ENCODE assay signal across 8 mouse cellular contexts in the genomic region with DNA sequence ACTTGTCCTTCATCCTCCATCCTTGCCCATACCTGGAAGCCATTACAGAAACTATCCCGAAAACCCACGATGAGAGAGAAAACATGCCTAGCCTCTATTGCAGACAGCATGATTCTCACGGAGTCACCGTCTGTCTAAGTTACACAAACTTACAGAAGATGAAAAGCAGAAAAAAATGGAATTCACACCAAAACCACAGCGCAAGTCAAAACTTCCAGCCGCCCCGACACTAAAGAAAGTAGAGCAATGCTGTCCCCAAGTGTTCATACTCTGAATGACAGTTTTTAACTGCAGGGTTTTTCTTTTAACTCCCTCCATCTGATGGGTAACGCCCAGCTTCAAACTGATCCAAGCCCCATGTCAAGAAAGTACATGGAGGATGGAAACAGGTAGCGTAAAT. TPM values are rescaled to one million over a fixed set of nuclear protein-coding genes. Genes with fewer than 3 reads are reported as not detected.
DNase-seq lines count a peak whose midpoint lies in the region; ATAC-seq lines count a peak whose summit lies in the region.

No protein-coding gene starts in this region.

- DNase-seq in kidney, adult 11 months = peak; percentile 13
- DNase-seq in ES-CJ7 (ENCODE audit: low read depth, low spot score) = peak; percentile 64
- DNase-seq in c-Kit-positive CD71-positive TER-119-positive erythroid progenitor cells, embryonic 14.5 days (ENCODE audit: low spot score) = peak; percentile 50
- DNase-seq in gastrocnemius, postnatal 10 days = peak; percentile 34
- peak; percentile 55 for DNase-seq in layer of hippocampus, adult 9-10 months (ENCODE audit: low spot score)
- DNase-seq in thymus, postnatal 25 days = peak; percentile 57

- H3K27me3 ChIP-seq in kidney, embryonic 14.5 days (ENCODE audit: control insufficient read depth, insufficient read depth, low read length) = no peaks in the 10 kb centered on the region; the same call in none of the 2 replicates

- 28% methylated on average over 9 of the region's 9 CpGs for WGBS in kidney, embryonic 14.5 days

- H3K9ac ChIP-seq in kidney, embryonic 14.5 days (ENCODE audit: low read depth, low read length) = no peak overlapping the region

- no peak overlapping the region; the same call in 1 of the 2 replicates for H3K4me2 ChIP-seq in kidney, embryonic 14.5 days (replicated peaks; ENCODE audit: low read depth, low read length)

- H3K4me1 ChIP-seq in kidney, embryonic 14.5 days (ENCODE audit: control insufficient read depth, insufficient read depth, low read length) = no peaks in the 10 kb centered on the region

- no peaks in the 10 kb centered on the region for H3K36me3 ChIP-seq in kidney, embryonic 14.5 days (ENCODE audit: control insufficient read depth, insufficient read depth, low read length)

- H3K4me3 ChIP-seq in kidney, embryonic 14.5 days (ENCODE audit: low read length) = no peak overlapping the region

- no peaks in the 10 kb centered on the region for H3K9me3 ChIP-seq in kidney, embryonic 14.5 days (ENCODE audit: control insufficient read depth, low read length)

- H3K27ac ChIP-seq in kidney, embryonic 14.5 days (ENCODE audit: low read depth, low read length) = no peak overlapping the region

- no peak for ATAC-seq in kidney, embryonic 14.5 days (ENCODE audit: low FRiP score, low TSS enrichment)
- ATAC-seq in megakaryocyte-erythroid progenitor cell, adult 5-6 weeks (replicated peaks; ENCODE audit: low FRiP score, low TSS enrichment, poor library complexity, severe bottlenecking) = peak; percentile 65; the same call in 1 of the 2 replicates

RNA-seq across cellular contexts. Expression of a gene that starts 39.6 kb away (rescaled TPM):
- polyA plus RNA-seq in kidney, embryonic 14.5 days (2014; fragmentation: Nextera tagmentation; extraction: Ambion mirVana) = 186 and 207 TPM in 2 replicates
- total RNA-seq in gastrocnemius, postnatal 10 days (2021) = 100 to 1,000 TPM; 214 to 249 TPM
- total RNA-seq in megakaryocyte-erythroid progenitor cell, adult 5-6 weeks (2014; fragmentation: Nextera tagmentation) = 136 and 183 TPM in 2 replicates
- total RNA-seq in megakaryocyte-erythroid progenitor cell, adult 5-6 weeks (2017) = 72.9 and 78.5 TPM in 2 replicates

Comparison
In these comparisons a context has a peak if more than half of its experiments do, and no peak if none do; other contexts are left out.
1. DNase-seq: peak in every context shown above with its lines; median percentile 64 in ES-CJ7; 57 in thymus, postnatal 25 days; 55 in layer of hippocampus, adult 9-10 months; 50 in c-Kit-positive CD71-positive TER-119-positive erythroid progenitor cells, embryonic 14.5 days; 34 in gastrocnemius, postnatal 10 days; 13 in kidney, adult 11 months.